In the genomic region with DNA sequence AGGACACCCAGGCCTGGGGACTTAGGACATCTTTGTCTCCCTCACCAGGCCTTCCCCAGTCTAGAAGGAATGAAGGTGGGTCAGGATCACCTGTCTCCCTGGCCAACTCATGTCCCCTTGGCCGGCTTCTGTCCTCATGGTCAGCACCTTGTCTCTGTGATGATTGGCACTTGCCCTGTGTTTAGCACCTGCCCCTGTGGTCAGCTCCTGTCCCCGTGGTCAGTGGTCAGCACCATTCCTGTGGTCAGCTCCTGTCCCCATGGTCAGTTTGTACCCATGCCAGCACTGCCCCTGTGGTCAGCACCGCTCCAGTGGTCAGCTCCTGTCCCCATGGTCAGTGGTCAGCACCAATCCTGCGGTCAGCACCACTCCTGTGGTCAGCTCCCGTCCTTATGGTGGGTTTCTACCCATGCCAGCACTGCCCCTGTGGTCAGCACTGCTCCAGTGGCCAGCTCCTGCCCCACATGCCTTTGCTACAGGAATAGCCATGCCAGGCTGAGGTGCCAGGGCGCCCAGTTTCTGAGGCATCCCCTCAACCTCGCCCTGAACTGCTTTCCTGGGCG, we compare ENCODE assay signal across 8 mouse cellular contexts. TPM values are rescaled to one million over a fixed set of nuclear protein-coding genes. Genes with fewer than 3 reads are reported as not detected.
DNase-seq lines count a peak whose midpoint lies in the region; ATAC-seq lines count a peak whose summit lies in the region.

No protein-coding gene starts in this region.

- DNase-seq in forebrain, embryonic 10.5 days (ENCODE audit: extremely low spot score, low spot score), result peak; percentile 56
- peak; percentile 64 for DNase-seq in liver, embryonic 11.5 days (ENCODE audit: low spot score)
- no peak for DNase-seq in spleen, adult 18-20 months
- DNase-seq in urinary bladder, postnatal 10 days (ENCODE audit: low spot score), result no peak

- no peaks in the 10 kb centered on the region for H3K36me3 ChIP-seq in forebrain, embryonic 10.5 days (replicated peaks)
- H3K36me3 ChIP-seq in forebrain, embryonic 13.5 days (ENCODE audit: poor library complexity, severe bottlenecking), result no peaks in the 10 kb centered on the region
- H3K36me3 ChIP-seq in megakaryocyte, embryonic 14.5 days (replicated peaks; ENCODE audit: low read length), result no peaks in the 10 kb centered on the region
- H3K36me3 ChIP-seq in heart, embryonic 13.5 days, result no peaks in the 10 kb centered on the region
- no peaks in the 10 kb centered on the region for H3K36me3 ChIP-seq in liver, embryonic 11.5 days (ENCODE audit: control insufficient read depth, insufficient read depth, low read length)

- no peaks in the 10 kb centered on the region for H3K4me1 ChIP-seq in forebrain, embryonic 10.5 days
- no peaks in the 10 kb centered on the region for H3K4me1 ChIP-seq in forebrain, embryonic 13.5 days
- no peaks in the 10 kb centered on the region for H3K4me1 ChIP-seq in megakaryocyte, embryonic 14.5 days
- no peaks in the 10 kb centered on the region for H3K4me1 ChIP-seq in heart, embryonic 13.5 days
- H3K4me1 ChIP-seq in liver, embryonic 11.5 days (replicated peaks; ENCODE audit: control insufficient read depth, insufficient read depth, low read length), result no peaks in the 10 kb centered on the region

- no peak overlapping the region for H3K4me2 ChIP-seq in forebrain, embryonic 13.5 days
- no peak overlapping the region for H3K4me2 ChIP-seq in heart, embryonic 13.5 days
- no peak overlapping the region for H3K4me2 ChIP-seq in liver, embryonic 11.5 days

- no peaks in the 10 kb centered on the region for H3K27me3 ChIP-seq in forebrain, embryonic 10.5 days (ENCODE audit: poor library complexity, severe bottlenecking)
- H3K27me3 ChIP-seq in forebrain, embryonic 13.5 days, result peaks cover 3% of the 10 kb centered on the region; the same call in 1 of the 2 replicates
- H3K27me3 ChIP-seq in megakaryocyte, embryonic 14.5 days (replicated peaks), result peaks cover 38% of the 10 kb centered on the region
- H3K27me3 ChIP-seq in heart, embryonic 13.5 days (replicated peaks), result peaks cover 6% of the 10 kb centered on the region
- no peaks in the 10 kb centered on the region; the same call in 1 of the 2 replicates for H3K27me3 ChIP-seq in liver, embryonic 11.5 days (replicated peaks; ENCODE audit: control insufficient read depth, insufficient read depth, low read length)

- H3K27ac ChIP-seq in forebrain, embryonic 10.5 days, result no peak overlapping the region
- no peak overlapping the region for H3K27ac ChIP-seq in forebrain, embryonic 13.5 days
- H3K27ac ChIP-seq in heart, embryonic 13.5 days (replicated peaks), result no peak overlapping the region
- no peak overlapping the region for H3K27ac ChIP-seq in liver, embryonic 11.5 days (ENCODE audit: low read depth, low read length)

- no peak for ATAC-seq in forebrain, embryonic 13.5 days
- ATAC-seq in megakaryocyte, adult 5-6 weeks (ENCODE audit: poor library complexity, severe bottlenecking), result no peak
- peak; percentile 48; the same call in 1 of the 2 replicates for ATAC-seq in heart, embryonic 13.5 days (ENCODE audit: extremely low read depth, insufficient number of reproducible peaks, low FRiP score, low TSS enrichment)
- no peak; the same call in 1 of the 2 replicates for ATAC-seq in liver, embryonic 11.5 days (replicated peaks; ENCODE audit: low FRiP score)

- no peaks in the 10 kb centered on the region; the same call in 1 of the 2 replicates for H3K9me3 ChIP-seq in forebrain, embryonic 10.5 days
- H3K9me3 ChIP-seq in forebrain, embryonic 13.5 days (replicated peaks), result no peaks in the 10 kb centered on the region
- peaks cover 16% of the 10 kb centered on the region for H3K9me3 ChIP-seq in megakaryocyte, embryonic 14.5 days
- 0 out of 2 replicates have a peak, but pooled peaks cover 3% of the 10 kb centered on the region for H3K9me3 ChIP-seq in heart, embryonic 13.5 days
- H3K9me3 ChIP-seq in liver, embryonic 11.5 days (ENCODE audit: control insufficient read depth, low read length), result no peaks in the 10 kb centered on the region

- no peak overlapping the region for H3K9ac ChIP-seq in forebrain, embryonic 13.5 days
- no peak overlapping the region for H3K9ac ChIP-seq in heart, embryonic 13.5 days
- H3K9ac ChIP-seq in liver, embryonic 11.5 days (ENCODE audit: low read depth, low read length), result no peak overlapping the region

- WGBS in forebrain, embryonic 10.5 days, result 62% methylated on average over 8 of the region's 8 CpGs
- 57% methylated on average over 8 of the region's 8 CpGs for whole genome bisulfite sequencing in forebrain, embryonic 13.5 days
- 59% methylated on average over 8 of the region's 8 CpGs for WGBS in heart, embryonic 13.5 days
- 58% methylated on average over 8 of the region's 8 CpGs for WGBS in liver, embryonic 11.5 days

- no peak overlapping the region for H3K4me3 ChIP-seq in forebrain, embryonic 10.5 days
- H3K4me3 ChIP-seq in forebrain, embryonic 13.5 days, result no peak overlapping the region
- peak overlapping the region; percentile 13 for H3K4me3 ChIP-seq in megakaryocyte, embryonic 14.5 days (replicated peaks)
- H3K4me3 ChIP-seq in heart, embryonic 13.5 days, result no peak overlapping the region
- no peak overlapping the region for H3K4me3 ChIP-seq in liver, embryonic 11.5 days (ENCODE audit: low read depth, low read length)

RNA-seq across cellular contexts. Expression of gene Gm17455, which starts 45.6 kb away (rescaled TPM):
- 0.93 and 1.9 TPM in 2 replicates for polyA plus RNA-seq in forebrain, embryonic 10.5 days (2016; fragmentation: Nextera tagmentation; extraction: Ambion mirVana)
- 2.0 and 4.2 TPM in 2 replicates for polyA plus RNA-seq in forebrain, embryonic 13.5 days (2015; fragmentation: Nextera tagmentation; extraction: Ambion mirVana)
- polyA plus RNA-seq in megakaryocyte, embryonic 14.5 days (2012; ENCODE audit: insufficient read depth, low replicate concordance), result 0.44 TPM in 1 of 2 replicates, not detected in the other
- 0.91 and 1.0 TPM in 2 replicates for total RNA-seq in megakaryocyte, adult 5-6 weeks (2015)
- 0.20 TPM in 1 of 2 replicates, not detected in the other for total RNA-seq in megakaryocyte, adult 5-6 weeks (2017)
- 0.62 TPM in 1 of 2 replicates, not detected in the other for polyA plus RNA-seq in heart, embryonic 13.5 days (2015; fragmentation: Nextera tagmentation; extraction: Ambion mirVana)
- polyA plus RNA-seq in liver, embryonic 11.5 days (2014; fragmentation: Nextera tagmentation; extraction: Ambion mirVana), result 0.44 TPM in 2 replicates

Comparison
In these comparisons a context has a peak if more than half of its experiments do, and no peak if none do; other contexts are left out.
1. DNase-seq: peak in forebrain, embryonic 10.5 days (single experiment) and liver, embryonic 11.5 days (single experiment); none in spleen, adult 18-20 months (0 of 2) and urinary bladder, postnatal 10 days (single experiment).